Mouse (Mus musculus) C2C12 (cell line): ENCODE results near the gene Cdk14. TPM values are rescaled to one million over a fixed set of nuclear protein-coding genes. Genes with fewer than 3 reads are reported as not detected.

Experiments used
- H3K27me3 ChIP-seq: one replicate; pipeline ENCODE4 v1.6.1; 2011; ENCODE audit not compliant: control insufficient read depth, insufficient read depth, insufficient read length
- H3K36me3 ChIP-seq: one replicate; pipeline ENCODE4 v1.6.1; 2011; ENCODE audit not compliant: control insufficient read depth, insufficient read depth
- H3K4me3 ChIP-seq: one replicate; pipeline ENCODE4 v1.5.1; 2011; ENCODE audit warnings: mild to moderate bottlenecking, control low read depth; ENCODE audit not compliant: poor library complexity, insufficient read depth, severe bottlenecking
- H3K79me2 ChIP-seq: one replicate; pipeline ENCODE4 v1.6.1; 2011; ENCODE audit not compliant: control insufficient read depth, insufficient read depth
- H3K79me3 ChIP-seq: one replicate; pipeline ENCODE4 v1.6.1; 2011; ENCODE audit warnings: low read depth, control low read depth
- H3ac ChIP-seq: one replicate; pipeline ENCODE3; 2011; ENCODE audit warnings: low read depth; ENCODE audit not compliant: control insufficient read depth, insufficient read length
- CEBPB ChIP-seq: IDR thresholded peaks from one replicate; pipeline ENCODE4 v1.6.1; 2011; ENCODE audit warnings: low read depth, mild to moderate bottlenecking, control low read depth, moderate library complexity
- CTCF ChIP-seq: IDR thresholded peaks from one replicate; pipeline ENCODE4 v1.5.1; 2011; ENCODE audit not compliant: control insufficient read depth, insufficient read depth, insufficient read length
- FOSL1 ChIP-seq: IDR thresholded peaks from one replicate; pipeline ENCODE4 v1.8.0; 2011; ENCODE audit warnings: mild to moderate bottlenecking, low read length; ENCODE audit not compliant: poor library complexity, insufficient read depth, severe bottlenecking
- MAX ChIP-seq: IDR thresholded peaks from one replicate; pipeline ENCODE4 v1.6.1; 2011; ENCODE audit warnings: mild to moderate bottlenecking, control low read depth
- MYOD1 ChIP-seq: IDR thresholded peaks from one replicate; pipeline ENCODE4 v1.6.1; 2011; ENCODE audit warnings: low read depth; ENCODE audit not compliant: control insufficient read depth, insufficient read length
- MYOG ChIP-seq: IDR thresholded peaks from one replicate; pipeline ENCODE4 v1.6.1; 2011; ENCODE audit not compliant: control insufficient read depth, insufficient read length; ENCODE audit errors: extremely low read depth
- USF1 ChIP-seq: IDR thresholded peaks from one replicate; pipeline ENCODE4 v1.6.1; 2011; ENCODE audit warnings: low read depth, mild to moderate bottlenecking, control low read depth, moderate library complexity
- polyA plus RNA-seq: library from polyadenylated mRNA; unstranded; fragments of >200 nt; fragmentation: generic; extraction: Trizol; gene quantifications from one replicate; pipeline ENCODE4 v1.2.1, GENCODE M21; 2012; ENCODE audit warnings: missing spikeins

Cdk14 gene
- polyA plus RNA-seq, 1 experiment = 15.9 TPM

DNA sequence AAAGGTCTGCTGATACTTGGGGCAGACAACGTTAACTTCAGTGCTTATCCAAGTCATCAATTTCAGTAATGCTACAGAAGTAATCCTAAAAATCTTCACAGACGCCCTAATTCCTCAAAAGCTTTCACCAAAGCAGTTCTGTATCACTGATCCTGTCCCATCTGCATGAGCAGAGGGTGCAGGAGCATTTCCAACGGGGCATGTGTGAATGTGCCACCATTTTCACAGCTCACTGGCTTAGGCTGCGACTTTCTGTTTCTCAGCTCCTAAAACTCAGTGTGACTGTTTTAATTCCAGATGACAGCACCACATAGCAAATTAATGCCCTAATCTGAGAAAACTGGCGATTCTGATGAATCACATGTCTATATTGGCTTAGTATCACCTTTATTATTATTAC lies 375.8 kb downstream of the Cdk14 start:
- Histone ChIP-seq H3K79me2 (no peaks in the 10 kb centered on the region), H3K4me3 (no peak overlapping the region), H3ac (no peak overlapping the region), H3K79me3 (no peaks in the 10 kb centered on the region), H3K27me3 (no peaks in the 10 kb centered on the region), H3K36me3 (no peaks in the 10 kb centered on the region)
- TF ChIP-seq USF1 (no peak), CEBPB (no peak), MYOD1 (no peak), FOSL1 (no peak), CTCF (no peak), MYOG (no peak), MAX (no peak)

DNA sequence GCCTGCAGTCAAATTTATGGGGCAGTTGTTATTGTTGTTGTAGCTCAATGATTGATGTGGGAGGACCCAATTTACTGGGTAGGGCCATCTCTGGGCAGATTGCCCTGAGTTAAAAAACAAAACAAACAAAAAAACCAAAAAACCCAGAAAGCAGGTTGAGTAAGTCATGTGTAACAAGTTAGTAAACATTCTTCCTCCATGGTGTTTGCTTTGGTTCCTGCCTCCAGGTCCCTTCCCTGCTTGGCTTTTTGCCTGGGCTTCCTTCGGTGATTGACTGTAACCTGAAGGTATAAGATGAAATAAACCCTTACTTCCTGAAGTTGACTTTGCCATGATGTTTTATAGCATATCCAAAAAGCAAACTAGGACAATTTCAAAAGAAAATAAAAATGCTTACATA lies 377.4 kb downstream of the Cdk14 start:
- TF ChIP-seq MYOG = no peak
- no peak for TF ChIP-seq MAX
- TF ChIP-seq USF1 = no peak
- TF ChIP-seq FOSL1 = no peak
- Histone ChIP-seq H3K4me3 (no peak overlapping the region), H3K27me3 (no peaks in the 10 kb centered on the region), H3ac (no peak overlapping the region), H3K79me2 (no peaks in the 10 kb centered on the region), H3K36me3 (no peaks in the 10 kb centered on the region), H3K79me3 (no peaks in the 10 kb centered on the region)

DNA sequence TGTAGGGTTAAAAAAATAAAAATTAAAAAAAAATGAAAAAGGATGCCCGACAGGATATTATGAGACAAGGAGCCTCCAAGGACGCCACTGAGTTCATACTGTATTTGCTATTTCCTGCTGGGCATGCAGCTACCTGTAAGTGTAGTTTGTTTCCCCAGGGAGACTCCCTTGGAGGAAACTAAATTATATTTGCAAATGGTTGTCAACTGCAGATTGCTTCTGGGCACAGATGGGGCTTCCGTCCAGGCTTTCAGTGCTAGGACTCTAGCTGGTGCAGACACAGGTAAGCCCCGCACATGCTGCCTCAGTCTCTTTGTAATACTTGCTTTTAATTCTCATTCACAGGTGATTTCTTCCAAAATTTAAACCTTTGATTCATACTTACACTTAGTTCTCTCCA lies 378.6 kb downstream of the Cdk14 start:
- H3K36me3 ChIP-seq = no peaks in the 10 kb centered on the region
- no peak overlapping the region for H3K4me3 ChIP-seq
- H3K27me3 ChIP-seq = no peaks in the 10 kb centered on the region
- no peaks in the 10 kb centered on the region for H3K79me3 ChIP-seq
- no peak overlapping the region for H3ac ChIP-seq
- H3K79me2 ChIP-seq = no peaks in the 10 kb centered on the region
- TF ChIP-seq CEBPB (no peak), MYOD1 (no peak), MYOG (no peak), MAX (no peak), FOSL1 (no peak)

DNA sequence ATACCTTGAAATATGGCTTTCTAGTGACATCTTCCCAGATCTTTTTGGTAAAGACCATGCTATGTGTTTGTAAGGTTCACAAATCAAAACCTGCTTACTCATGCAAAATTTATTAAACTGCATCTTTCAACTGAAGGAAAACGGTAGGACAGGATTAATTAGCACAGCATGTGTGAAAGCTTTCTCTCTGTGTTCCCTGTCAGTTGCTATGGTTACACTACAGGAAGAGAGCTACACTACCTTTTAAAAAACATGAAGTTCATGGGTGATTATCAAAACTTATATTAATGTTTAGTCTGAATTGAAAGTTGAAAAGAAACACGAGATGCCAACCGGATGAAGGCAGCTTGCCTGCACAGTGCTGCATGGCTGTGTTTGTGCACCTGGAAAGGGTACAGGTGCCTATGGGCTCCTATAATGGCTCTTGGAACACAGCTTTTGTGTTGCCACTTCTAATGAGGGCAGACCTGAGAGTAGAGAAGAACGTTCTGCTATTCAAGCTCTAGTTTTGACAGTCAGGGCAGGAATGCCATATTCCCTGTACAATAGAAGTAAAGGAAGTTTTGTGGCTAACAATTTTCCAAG lies 380.3 kb downstream of the Cdk14 start:
- no peak for TF ChIP-seq USF1
- TF ChIP-seq MYOG = no peak
- no peak for TF ChIP-seq MYOD1
- TF ChIP-seq MAX = no peak
- no peak for TF ChIP-seq CTCF
- TF ChIP-seq FOSL1 = no peak
- TF ChIP-seq CEBPB = no peak
- Histone ChIP-seq H3K27me3 (no peaks in the 10 kb centered on the region), H3K79me2 (no peaks in the 10 kb centered on the region), H3K79me3 (no peaks in the 10 kb centered on the region), H3K4me3 (no peak overlapping the region), H3K36me3 (no peaks in the 10 kb centered on the region), H3ac (no peak overlapping the region)

DNA sequence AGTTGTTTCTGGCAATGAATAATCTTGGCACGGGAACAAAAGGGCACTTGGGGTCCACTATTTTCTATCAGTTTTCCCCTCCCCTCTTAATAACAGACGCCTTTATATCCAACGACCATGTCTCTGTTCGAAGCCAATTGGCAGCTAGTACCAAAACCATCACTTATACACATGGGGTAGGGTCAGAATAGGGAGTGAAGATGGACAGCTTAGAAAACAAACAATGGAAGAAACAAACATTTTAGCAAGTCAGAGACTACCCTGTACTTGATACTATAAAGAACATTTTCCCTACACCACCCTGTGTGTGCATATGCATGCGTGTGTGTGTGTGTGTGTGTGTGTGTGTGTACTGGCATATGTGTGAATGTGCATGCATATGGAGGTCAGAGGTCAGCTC lies 386.7 kb downstream of the Cdk14 start:
- TF ChIP-seq MAX = no peak
- no peak for TF ChIP-seq MYOD1
- TF ChIP-seq MYOG = no peak
- no peak for TF ChIP-seq CTCF
- no peak for TF ChIP-seq USF1
- no peak for TF ChIP-seq CEBPB
- no peak for TF ChIP-seq FOSL1
- Histone ChIP-seq H3ac (no peak overlapping the region), H3K36me3 (no peaks in the 10 kb centered on the region), H3K27me3 (no peaks in the 10 kb centered on the region), H3K79me3 (no peaks in the 10 kb centered on the region), H3K79me2 (no peaks in the 10 kb centered on the region), H3K4me3 (no peak overlapping the region)

DNA sequence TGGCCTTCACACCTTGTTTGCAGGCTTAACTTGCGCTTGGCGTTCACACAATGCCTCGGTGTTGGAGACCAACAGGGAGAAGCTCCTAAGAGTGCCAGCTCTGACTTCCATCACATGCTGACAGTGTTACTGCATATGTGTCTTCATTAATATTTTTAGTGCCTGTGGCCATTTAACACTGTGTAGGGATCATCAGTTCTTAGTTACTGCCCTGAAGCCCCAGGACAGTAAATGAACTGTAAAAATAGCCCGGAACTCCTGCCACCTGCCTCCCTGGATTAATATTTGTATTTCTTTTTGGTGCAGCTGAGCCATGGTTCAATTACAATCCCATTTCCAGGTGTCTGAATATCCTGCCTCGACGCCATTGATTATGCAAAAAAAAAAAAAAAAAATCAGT lies 387.3 kb downstream of the Cdk14 start:
- Histone ChIP-seq H3K36me3 (no peaks in the 10 kb centered on the region), H3K79me3 (no peaks in the 10 kb centered on the region), H3K4me3 (no peak overlapping the region), H3ac (no peak overlapping the region), H3K27me3 (no peaks in the 10 kb centered on the region), H3K79me2 (no peaks in the 10 kb centered on the region)
- TF ChIP-seq USF1 = no peak
- no peak for TF ChIP-seq CTCF
- TF ChIP-seq MAX = no peak
- no peak for TF ChIP-seq FOSL1
- no peak for TF ChIP-seq MYOD1
- TF ChIP-seq CEBPB = no peak
- no peak for TF ChIP-seq MYOG
